Mouse (Mus musculus) left cerebral cortex, adult 2 months (tissue): ENCODE data around the gene Samd14. TPM values are rescaled to one million over a fixed set of nuclear protein-coding genes. Genes with fewer than 3 reads are reported as not detected.

Experiments
- DNase-seq, 2 experiments: peaks; one replicate each; pipeline ENCODE4 v3.0.0; 2021 to 2022; ENCODE audit warnings: low spot score in 2 of 2, mixed read lengths in 1 of 2; ENCODE audit errors: extremely low spot score in 1 of 2
- H3K27ac ChIP-seq: fragments of 200-600 bp; 2 replicates; pipeline ENCODE4 v1.8.1; 2022
- H3K4me3 ChIP-seq: fragments of 200-600 bp; 2 replicates; pipeline ENCODE4 v1.8.1; 2022
- CTCF ChIP-seq: fragments of 200-600 bp; IDR thresholded peaks from 2 replicates; pipeline ENCODE4 v1.8.1; 2022; ENCODE audit warnings: antibody characterized with exemption, mild to moderate bottlenecking, moderate library complexity
- intact Hi-C: fragments of 180-260 bp; cut with DNase I; formaldehyde crosslinking; loops from one replicate; pipeline ENCODE4 v1.15.1; 2025
- total RNA-seq, 2 experiments: library from RNA; stranded (reverse); gene quantifications; 2 replicates each; pipeline ENCODE4 v1.2.3; 2021

The Samd14 gene
- total RNA-seq, 2 experiments from 2014 or later, result 25.1 to 30.1 TPM

DNA sequence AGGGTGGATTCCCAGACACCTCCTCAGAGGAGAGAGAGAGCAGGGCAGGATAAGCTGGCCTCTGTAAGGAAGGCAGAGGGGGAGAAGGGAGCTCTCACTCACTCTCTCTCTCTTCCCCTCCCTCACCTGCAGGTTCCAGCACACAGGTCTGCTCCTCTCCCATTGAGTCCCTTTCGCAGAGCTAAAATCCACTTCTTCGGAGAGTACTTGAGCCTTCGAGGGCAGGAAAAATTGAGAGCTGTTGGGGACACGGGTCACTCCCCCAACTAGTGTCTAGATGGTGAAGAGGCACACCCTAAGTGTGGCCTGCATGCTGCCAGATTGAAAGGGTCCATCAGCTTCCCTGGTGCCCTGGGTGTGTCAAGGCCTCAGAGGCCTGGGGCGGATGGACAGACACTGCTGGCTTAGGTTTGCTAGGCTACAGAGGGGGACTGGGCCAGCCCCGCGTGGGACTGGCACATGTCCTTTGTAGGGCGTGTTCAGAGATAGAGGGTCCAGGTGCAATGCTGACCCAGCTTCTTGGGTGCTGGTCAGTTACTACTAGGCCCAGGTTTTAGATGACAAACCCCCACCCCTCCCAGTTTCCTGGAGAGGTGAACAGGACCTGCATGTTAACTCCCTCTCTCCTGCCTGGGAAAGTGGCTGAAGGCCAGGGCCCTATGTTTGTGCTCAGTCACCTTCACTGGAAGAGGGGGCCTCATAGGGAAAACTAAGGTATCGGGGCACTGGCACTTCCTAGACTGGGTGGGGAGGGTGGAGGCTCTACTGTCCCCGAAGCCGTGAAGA is 15.7 kb downstream of the Samd14 start:
- intact Hi-C loops, result no loop called here
- Histone ChIP-seq H3K4me3 (no peak overlapping the region), H3K27ac (no peak overlapping the region)
- DNase-seq, result no peak
- TF ChIP-seq CTCF, result no peak

DNA sequence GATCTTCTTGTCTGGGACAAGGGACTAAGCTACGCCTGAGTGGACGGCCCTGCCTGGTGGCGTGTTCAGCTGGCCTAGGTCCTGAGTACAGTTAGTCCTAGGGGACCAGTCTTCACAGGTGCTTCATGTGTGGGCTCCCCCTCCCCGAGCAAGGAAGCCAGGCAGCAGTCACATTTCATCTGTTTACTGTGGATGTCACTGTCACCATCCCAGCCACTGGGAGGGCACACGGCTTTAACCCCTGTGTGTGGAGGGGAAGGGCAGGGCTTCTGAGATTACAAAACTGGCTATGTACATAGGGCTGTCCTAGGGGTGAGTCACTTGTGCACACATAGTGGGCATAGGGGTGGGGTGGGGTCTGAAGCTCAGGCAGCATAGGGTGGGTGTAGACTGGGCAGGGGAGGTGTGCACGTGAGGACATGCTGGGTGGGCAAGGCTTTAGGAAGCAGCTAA is 16.4 kb downstream of the Samd14 start:
- H3K27ac ChIP-seq, result no peak overlapping the region
- no peak for TF ChIP-seq CTCF
- DNase-seq, result no peak

DNA sequence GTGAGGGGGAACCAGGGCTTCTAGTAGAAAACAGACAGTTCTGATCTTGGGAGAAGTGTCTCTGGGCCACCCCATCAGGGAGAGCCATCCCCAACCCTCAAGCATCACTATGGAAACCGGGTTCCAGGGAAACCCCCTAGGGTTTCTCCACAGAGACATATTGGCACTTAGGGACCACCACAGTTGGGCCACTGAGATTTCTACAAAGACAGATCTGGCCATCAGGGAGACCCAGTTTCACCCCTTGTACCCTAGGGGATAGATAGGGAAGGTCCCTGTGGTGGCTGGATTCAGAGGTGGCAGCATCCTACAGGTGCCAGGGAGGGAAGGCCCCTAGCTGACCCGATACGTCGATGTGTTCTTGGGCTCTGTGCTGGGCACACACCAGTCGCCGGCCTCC is 17.2 kb downstream of the Samd14 start:
- no peak for TF ChIP-seq CTCF
- Histone ChIP-seq H3K4me3 (no peak overlapping the region), H3K27ac (no peak overlapping the region)
- no peak for DNase-seq
- intact Hi-C loops, result no loop called here

More for the DNA sequence above, 16.4 kb downstream of the Samd14 start:
- H3K4me3 ChIP-seq, result no peak overlapping the region
- intact Hi-C loops, result no loop called here

DNA sequence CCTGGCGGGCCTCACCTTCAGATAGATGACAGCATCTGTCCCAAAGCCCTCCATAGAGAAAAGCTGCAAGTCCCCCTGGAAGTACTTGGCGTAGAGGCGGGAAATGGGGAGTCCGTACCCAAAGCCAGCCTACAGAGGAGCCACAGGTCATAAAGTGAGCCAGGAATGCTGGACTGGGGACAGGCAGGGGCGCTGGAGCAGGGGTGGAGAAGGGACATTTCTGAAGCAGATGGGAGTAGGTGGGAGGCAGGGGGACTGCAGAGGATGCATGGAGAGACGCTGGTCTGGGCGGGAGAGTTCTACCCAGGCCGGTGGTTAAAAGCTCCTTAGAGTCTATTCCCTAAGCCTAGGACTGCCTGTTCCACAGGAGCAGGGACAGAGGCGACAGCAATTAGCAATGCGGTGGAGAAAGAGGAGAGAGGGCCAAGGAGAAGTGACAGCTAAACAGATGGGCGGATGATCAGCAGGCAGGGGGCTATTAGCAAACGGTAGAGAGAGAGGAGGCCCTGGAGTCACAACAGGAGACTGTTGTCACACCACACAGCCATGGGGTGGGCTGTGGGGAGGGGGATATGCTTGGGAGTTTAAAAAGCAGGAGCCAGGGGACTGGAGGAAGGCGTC is 18.3 kb downstream of the Samd14 start:
- no peak overlapping the region for H3K4me3 ChIP-seq
- no peak overlapping the region for H3K27ac ChIP-seq
- intact Hi-C loops, result no loop called here
- TF ChIP-seq CTCF, result no peak
- DNase-seq, result no peak

DNA sequence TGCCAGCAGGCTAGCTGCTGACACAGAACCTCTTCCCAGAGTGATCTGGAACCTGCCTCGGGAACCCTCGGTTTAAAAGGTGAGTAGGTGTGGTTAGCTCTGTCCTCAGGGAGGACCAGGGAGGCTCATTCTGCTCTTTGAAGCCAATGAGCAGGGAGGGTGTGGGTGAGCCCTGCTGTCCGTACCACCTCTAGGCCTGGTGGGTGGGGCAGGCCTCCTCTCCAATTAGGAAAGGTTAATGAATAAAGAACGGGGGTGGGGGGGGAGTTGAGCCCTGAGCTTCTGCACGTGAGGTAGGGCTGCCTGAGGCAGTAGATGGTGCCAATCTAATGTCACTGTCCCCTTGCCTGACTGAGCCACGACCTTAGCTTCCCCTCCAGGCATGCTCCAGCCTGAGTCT is 23.3 kb downstream of the Samd14 start:
- no peak for DNase-seq
- TF ChIP-seq CTCF, result no peak
- Histone ChIP-seq H3K4me3 (no peak overlapping the region), H3K27ac (no peak overlapping the region)
- intact Hi-C loops, result no loop called here

DNA sequence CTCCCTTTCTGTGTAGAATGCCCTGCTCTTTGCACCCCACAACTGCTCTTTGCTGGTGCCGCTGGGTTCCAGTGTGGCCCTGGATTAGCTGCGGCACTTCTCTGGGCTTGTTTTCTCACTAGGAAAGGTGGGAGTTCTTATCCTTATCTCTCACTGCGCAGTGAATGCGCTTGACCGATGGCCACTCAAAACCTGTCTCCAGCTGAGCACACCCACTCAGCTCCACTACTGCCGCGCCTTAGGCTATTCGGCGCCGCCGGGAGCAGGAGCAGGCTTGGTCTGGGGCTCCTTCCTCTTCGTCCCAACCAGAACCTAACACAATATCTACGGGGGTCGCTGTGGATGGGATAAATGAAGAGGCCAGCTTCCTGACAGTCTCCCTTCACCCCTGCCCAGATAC is 23.9 kb downstream of the Samd14 start:
- DNase-seq, result no peak
- no peak overlapping the region for H3K4me3 ChIP-seq
- intact Hi-C loops, result no loop called here
- no peak for TF ChIP-seq CTCF
- no peak overlapping the region for H3K27ac ChIP-seq

DNA sequence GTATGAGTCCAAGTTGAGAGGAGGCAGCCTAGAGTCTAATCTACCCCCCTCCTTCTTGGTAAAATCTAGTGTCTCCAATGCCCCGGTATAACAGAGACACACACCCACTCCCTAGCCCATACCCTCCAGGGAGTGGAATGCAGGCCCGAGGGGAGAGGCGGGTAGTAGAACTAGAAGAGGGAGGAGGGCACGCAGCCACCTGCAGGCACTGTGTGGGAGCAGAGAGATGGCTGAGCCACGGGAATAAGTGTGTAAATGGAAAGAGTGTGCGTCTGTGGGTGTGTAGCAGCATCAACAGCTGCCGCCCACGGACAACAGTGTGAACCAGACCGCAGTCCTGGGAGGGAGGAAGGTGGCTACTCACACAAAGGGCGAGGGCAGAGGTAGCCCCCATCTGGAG is 25.2 kb downstream of the Samd14 start:
- intact Hi-C loops, result no loop called here
- no peak for TF ChIP-seq CTCF
- Histone ChIP-seq H3K27ac (no peak overlapping the region), H3K4me3 (no peak overlapping the region)
- peak; percentile 56 to 59 for DNase-seq

DNA sequence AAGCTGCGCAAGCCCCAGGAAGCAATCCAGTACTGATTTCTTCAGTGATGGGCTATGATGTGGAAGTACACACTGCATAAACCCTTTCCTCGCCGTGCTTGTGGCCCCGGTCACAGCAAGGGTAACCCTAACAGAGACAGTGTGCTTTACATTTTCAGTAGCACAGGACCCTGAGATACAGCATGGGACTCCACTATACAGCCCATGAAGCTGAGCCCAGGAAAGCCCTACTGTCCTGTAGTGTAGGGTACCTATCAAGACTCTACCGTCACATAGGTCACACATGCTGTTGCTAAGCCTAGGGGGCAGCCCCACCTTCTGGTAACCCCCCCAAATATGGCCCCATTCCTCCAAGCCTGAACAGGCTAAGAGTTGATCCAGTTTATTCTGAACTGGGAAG is 26.8 kb downstream of the Samd14 start:
- no peak for DNase-seq
- intact Hi-C loops, result no loop called here
- H3K27ac ChIP-seq, result no peak overlapping the region

DNA sequence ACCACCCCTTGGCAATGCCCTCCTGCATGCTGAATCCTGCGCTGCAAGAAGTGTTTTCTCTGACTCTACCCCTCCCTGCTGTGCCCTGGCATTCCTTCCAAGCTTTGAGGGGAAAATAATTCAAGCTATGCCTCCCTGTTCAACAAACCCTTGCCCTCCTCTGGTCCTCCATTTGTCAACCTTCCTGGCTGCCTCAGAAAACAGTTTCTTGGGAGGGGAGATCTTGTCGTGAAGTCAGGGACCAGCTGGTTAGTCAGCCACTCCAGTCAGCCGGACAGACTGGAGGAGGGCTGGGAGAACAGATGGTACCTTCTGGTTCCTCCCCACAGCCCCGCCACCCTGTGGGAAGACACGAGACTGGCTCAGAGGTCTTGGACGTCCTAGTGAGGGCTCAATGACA is 27.6 kb downstream of the Samd14 start:
- H3K4me3 ChIP-seq, result no peak overlapping the region
- DNase-seq, result no peak
- intact Hi-C loops, result no loop called here
- H3K27ac ChIP-seq, result 0 out of 2 replicates have a peak overlapping the region, but pooled peaks have one; percentile 19
- no peak for TF ChIP-seq CTCF

More for the DNA sequence above, 26.8 kb downstream of the Samd14 start:
- no peak overlapping the region for H3K4me3 ChIP-seq
- no peak for TF ChIP-seq CTCF

DNA sequence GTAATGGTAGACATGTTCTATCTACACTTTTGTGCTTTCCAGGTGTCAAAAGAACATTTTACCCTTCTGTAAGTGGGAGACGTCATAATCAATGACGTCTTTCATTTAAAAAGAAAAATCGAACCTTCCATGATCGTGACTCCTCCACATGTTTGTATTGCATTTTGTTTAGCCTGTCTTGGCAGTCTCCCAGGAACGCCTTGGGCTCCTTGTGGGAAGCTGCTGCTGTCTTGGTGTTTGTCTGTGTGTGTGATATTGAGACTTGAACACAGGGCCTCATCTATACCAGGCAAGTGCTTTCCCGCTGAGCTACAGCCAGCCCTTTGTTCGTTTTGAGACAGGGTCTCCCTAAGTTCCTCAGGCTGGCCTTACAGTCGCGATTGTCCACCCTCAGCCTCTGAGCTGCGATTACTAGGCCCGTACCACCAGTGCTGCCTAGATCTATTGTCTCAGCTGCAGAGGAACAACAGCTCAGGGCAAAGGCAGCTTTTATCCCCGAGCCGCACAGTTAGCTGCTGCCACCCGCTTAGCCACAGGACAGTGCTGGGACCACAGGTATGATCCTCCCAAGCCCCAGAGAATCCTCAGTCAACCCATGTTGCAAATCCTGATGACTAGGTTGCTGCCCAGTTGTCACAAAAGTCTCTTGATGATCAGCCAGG is 28.6 kb downstream of the Samd14 start:
- intact Hi-C loops, result no loop called here
- no peak overlapping the region for H3K4me3 ChIP-seq
- peak overlapping the region; percentile 28; the same call in 1 of the 2 replicates for H3K27ac ChIP-seq
- no peak for TF ChIP-seq CTCF
- no peak for DNase-seq

DNA sequence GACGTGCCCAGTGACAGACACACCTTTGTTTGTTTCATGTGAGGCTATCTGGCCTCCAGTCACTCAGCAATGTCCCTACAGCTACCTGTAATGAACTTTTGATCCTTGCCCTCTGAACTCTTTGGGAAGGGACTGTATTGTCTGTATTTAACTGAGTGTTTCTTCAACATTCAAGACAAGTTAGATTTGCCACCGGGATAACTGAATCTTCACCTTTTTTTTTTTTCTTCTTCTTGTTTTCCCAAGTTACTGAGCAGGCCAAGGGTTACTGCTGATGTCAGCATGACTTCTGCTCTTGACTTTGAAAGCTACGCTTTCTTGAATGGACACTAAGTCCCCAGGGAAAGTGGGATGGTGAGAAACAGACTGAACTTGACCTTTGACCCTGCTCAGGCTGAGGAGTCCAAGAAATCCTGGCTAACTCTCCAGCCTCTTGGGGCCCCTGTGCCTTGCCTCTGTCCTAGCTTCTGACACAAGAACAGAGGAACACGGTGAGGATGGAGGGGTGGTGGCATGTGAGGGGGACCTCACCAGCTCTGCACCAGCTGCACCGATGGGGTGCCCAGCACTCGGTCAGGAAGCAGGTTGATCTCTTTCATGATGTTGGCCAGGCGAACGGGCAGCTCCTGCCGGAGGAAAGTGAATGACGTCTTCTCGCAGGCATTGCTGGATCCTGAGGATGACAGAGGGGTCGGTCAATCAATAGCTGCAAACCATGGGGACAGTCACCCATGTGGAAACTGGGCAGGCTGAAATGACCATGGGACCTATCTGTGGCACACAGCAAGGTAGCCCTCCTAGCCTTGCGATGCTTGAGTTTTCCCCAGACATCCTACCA is 29.4 kb downstream of the Samd14 start:
- TF ChIP-seq CTCF, result no peak
- H3K4me3 ChIP-seq, result no peak overlapping the region
- DNase-seq, result no peak
- peak overlapping the region; percentile 28; the same call in 1 of the 2 replicates for H3K27ac ChIP-seq
- intact Hi-C loops, result no loop called here
